Mouse (Mus musculus): ENCODE results near the gene Dmc1. TPM values are rescaled to one million over a fixed set of nuclear protein-coding genes. Genes with fewer than 3 reads are reported as not detected.

The Dmc1 gene
- polyA plus RNA-seq, 1 experiment from 2014 or later, result 0.77 TPM

DNA sequence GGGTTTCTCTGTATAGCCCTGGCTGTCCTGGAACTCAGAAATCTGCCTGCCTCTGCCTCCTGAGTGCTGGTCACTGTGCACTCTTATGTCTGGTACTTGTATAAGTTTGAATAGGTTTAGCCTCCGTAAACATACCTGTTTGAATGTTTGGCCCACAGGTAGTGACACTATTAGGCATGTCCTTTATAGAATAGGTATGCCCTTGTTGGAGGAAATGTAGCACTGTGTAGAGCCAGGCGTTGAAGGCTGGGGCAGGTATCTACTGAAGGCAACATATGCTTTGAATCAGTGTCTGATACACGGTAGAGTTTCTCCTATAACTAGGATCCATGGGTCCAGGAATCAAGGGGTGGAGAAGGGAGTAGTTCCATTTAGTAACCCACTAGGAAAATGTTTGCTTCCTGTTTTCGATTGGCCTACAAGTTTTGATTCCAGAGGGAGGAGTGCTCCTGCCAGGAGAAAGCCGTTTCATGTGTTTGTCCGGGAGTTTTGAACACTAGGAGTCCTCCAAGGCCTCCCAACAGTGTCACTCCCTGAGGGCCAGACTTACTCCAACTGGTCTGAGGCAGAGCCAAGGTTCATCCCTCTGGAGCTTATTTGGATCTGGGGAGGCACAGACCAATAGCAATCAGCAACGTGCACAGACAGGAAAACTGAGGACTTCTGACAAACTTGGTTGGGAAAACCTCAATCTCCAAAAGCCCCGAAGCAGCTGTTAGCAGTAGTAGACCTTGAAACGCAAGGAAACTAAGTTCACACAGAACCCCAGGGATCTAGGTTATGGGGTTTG, 78.7 kb downstream of the Dmc1 start:
- ATAC-seq, result no peak
- 65% methylated on average over 9 of the region's 9 CpGs for WGBS
- no peaks in the 10 kb centered on the region for H3K27me3 ChIP-seq (ENCODE audit: control insufficient read depth, insufficient read depth, low read depth, low read length)
- H3K4me2 ChIP-seq (ENCODE audit: low read length), result no peak overlapping the region
- peaks cover 27% of the 10 kb centered on the region for H3K36me3 ChIP-seq (ENCODE audit: control insufficient read depth, insufficient read depth, low read length)
- H3K4me3 ChIP-seq (ENCODE audit: low read depth, low read length), result no peak overlapping the region
- H3K9me3 ChIP-seq (replicated peaks; ENCODE audit: control insufficient read depth, low read length, poor library complexity, severe bottlenecking), result no peaks in the 10 kb centered on the region
- H3K4me1 ChIP-seq (ENCODE audit: control insufficient read depth, insufficient read depth, low read length), result no peaks in the 10 kb centered on the region
- no peak overlapping the region for H3K9ac ChIP-seq (ENCODE audit: low read depth, low read length)
- no peak overlapping the region for H3K27ac ChIP-seq (ENCODE audit: low read length)

GRCm38 (mm10) chr15:79525564-79525963, 79.3 kb downstream of the Dmc1 start:
- Histone ChIP-seq H3K9me3 (replicated peaks; ENCODE audit: control insufficient read depth, low read length, poor library complexity, severe bottlenecking) (no peaks in the 10 kb centered on the region), H3K27ac (ENCODE audit: low read length) (no peak overlapping the region), H3K4me2 (ENCODE audit: low read length) (no peak overlapping the region), H3K9ac (ENCODE audit: low read depth, low read length) (no peak overlapping the region), H3K27me3 (ENCODE audit: control insufficient read depth, insufficient read depth, low read depth, low read length) (no peaks in the 10 kb centered on the region), H3K4me3 (ENCODE audit: low read depth, low read length) (no peak overlapping the region), H3K36me3 (ENCODE audit: control insufficient read depth, insufficient read depth, low read length) (peaks cover 25% of the 10 kb centered on the region), H3K4me1 (ENCODE audit: control insufficient read depth, insufficient read depth, low read length) (no peaks in the 10 kb centered on the region)
- WGBS, result 91% methylated on average over 5 of the region's 5 CpGs
- no peak for ATAC-seq

GRCm38 (mm10) chr15:79519400-79520220, 85.3 kb downstream of the Dmc1 start:
- ATAC-seq, result no peak
- Histone ChIP-seq H3K27me3 (ENCODE audit: control insufficient read depth, insufficient read depth, low read depth, low read length) (peaks cover 21% of the 10 kb centered on the region), H3K9me3 (replicated peaks; ENCODE audit: control insufficient read depth, low read length, poor library complexity, severe bottlenecking) (no peaks in the 10 kb centered on the region), H3K4me3 (ENCODE audit: low read depth, low read length) (no peak overlapping the region), H3K27ac (ENCODE audit: low read length) (no peak overlapping the region), H3K36me3 (ENCODE audit: control insufficient read depth, insufficient read depth, low read length) (no peaks in the 10 kb centered on the region), H3K9ac (ENCODE audit: low read depth, low read length) (no peak overlapping the region), H3K4me2 (ENCODE audit: low read length) (no peak overlapping the region), H3K4me1 (ENCODE audit: control insufficient read depth, insufficient read depth, low read length) (peaks cover 10% of the 10 kb centered on the region; the same call in 1 of the 2 replicates)
- WGBS, result 51% methylated on average over 15 of the region's 16 CpGs

GRCm38 (mm10) chr15:79518571-79518970, 86.3 kb downstream of the Dmc1 start:
- Histone ChIP-seq H3K36me3 (ENCODE audit: control insufficient read depth, insufficient read depth, low read length) (no peaks in the 10 kb centered on the region), H3K9ac (ENCODE audit: low read depth, low read length) (no peak overlapping the region), H3K4me2 (ENCODE audit: low read length) (no peak overlapping the region), H3K27ac (ENCODE audit: low read length) (no peak overlapping the region), H3K4me1 (ENCODE audit: control insufficient read depth, insufficient read depth, low read length) (peaks cover 10% of the 10 kb centered on the region; the same call in 1 of the 2 replicates), H3K9me3 (replicated peaks; ENCODE audit: control insufficient read depth, low read length, poor library complexity, severe bottlenecking) (no peaks in the 10 kb centered on the region), H3K4me3 (ENCODE audit: low read depth, low read length) (no peak overlapping the region), H3K27me3 (ENCODE audit: control insufficient read depth, insufficient read depth, low read depth, low read length) (peaks cover 32% of the 10 kb centered on the region)
- 83% methylated on average over 3 of the region's 3 CpGs for WGBS
- ATAC-seq, result no peak

- H3K27me3 ChIP-seq (ENCODE audit: control insufficient read depth, insufficient read depth, low read depth, low read length), result peaks cover 36% of the 10 kb centered on the region
- no peaks in the 10 kb centered on the region for H3K9me3 ChIP-seq (replicated peaks; ENCODE audit: control insufficient read depth, low read length, poor library complexity, severe bottlenecking)
- no peak overlapping the region for H3K4me2 ChIP-seq (ENCODE audit: low read length)
- no peak for ATAC-seq
- peaks cover 10% of the 10 kb centered on the region; the same call in 1 of the 2 replicates for H3K4me1 ChIP-seq (ENCODE audit: control insufficient read depth, insufficient read depth, low read length)
- no peak overlapping the region for H3K27ac ChIP-seq (ENCODE audit: low read length)
- no peak overlapping the region for H3K4me3 ChIP-seq (ENCODE audit: low read depth, low read length)
- WGBS, result 64% methylated on average over 4 of the region's 4 CpGs
- no peak overlapping the region for H3K9ac ChIP-seq (ENCODE audit: low read depth, low read length)
- no peaks in the 10 kb centered on the region for H3K36me3 ChIP-seq (ENCODE audit: control insufficient read depth, insufficient read depth, low read length)
These were observed 87.2 kb downstream of the Dmc1 start for GRCm38 (mm10) chr15:79517710-79518109.

- under 1% methylated on average over 71 of the region's 71 CpGs for WGBS
- Histone ChIP-seq H3K36me3 (ENCODE audit: control insufficient read depth, insufficient read depth, low read length) (no peaks in the 10 kb centered on the region), H3K4me3 (ENCODE audit: low read depth, low read length) (peak within 1 kb of the TSS; percentile 37), H3K4me2 (ENCODE audit: low read length) (peak within 1 kb of the TSS; percentile 64), H3K27ac (ENCODE audit: low read length) (no peak within 1 kb of the TSS), H3K9ac (ENCODE audit: low read depth, low read length) (peak within 1 kb of the TSS; percentile 37), H3K27me3 (ENCODE audit: control insufficient read depth, insufficient read depth, low read depth, low read length) (peaks cover 41% of the 10 kb centered on the region), H3K9me3 (replicated peaks; ENCODE audit: control insufficient read depth, low read length, poor library complexity, severe bottlenecking) (no peaks in the 10 kb centered on the region), H3K4me1 (ENCODE audit: control insufficient read depth, insufficient read depth, low read length) (peaks cover 16% of the 10 kb centered on the region)
- ATAC-seq, result no peak
These were observed 88.5 kb downstream of the Dmc1 start, which contains the start of gene Kdelr3 for GRCm38 (mm10) chr15:79516171-79517096. TSS of gene Kdelr3 (plus strand) at chr15:79516411.

- ATAC-seq, result no peak
- Histone ChIP-seq H3K9me3 (replicated peaks; ENCODE audit: control insufficient read depth, low read length, poor library complexity, severe bottlenecking) (no peaks in the 10 kb centered on the region), H3K36me3 (ENCODE audit: control insufficient read depth, insufficient read depth, low read length) (no peaks in the 10 kb centered on the region), H3K27ac (ENCODE audit: low read length) (no peak overlapping the region), H3K4me1 (ENCODE audit: control insufficient read depth, insufficient read depth, low read length) (peaks cover 19% of the 10 kb centered on the region), H3K4me2 (ENCODE audit: low read length) (no peak overlapping the region), H3K9ac (ENCODE audit: low read depth, low read length) (no peak overlapping the region), H3K4me3 (ENCODE audit: low read depth, low read length) (no peak overlapping the region), H3K27me3 (ENCODE audit: control insufficient read depth, insufficient read depth, low read depth, low read length) (peaks cover 48% of the 10 kb centered on the region)
- WGBS, result 12% methylated on average over 9 of the region's 9 CpGs
These were observed 91.0 kb downstream of the Dmc1 start for GRCm38 (mm10) chr15:79513940-79514339.

DNA sequence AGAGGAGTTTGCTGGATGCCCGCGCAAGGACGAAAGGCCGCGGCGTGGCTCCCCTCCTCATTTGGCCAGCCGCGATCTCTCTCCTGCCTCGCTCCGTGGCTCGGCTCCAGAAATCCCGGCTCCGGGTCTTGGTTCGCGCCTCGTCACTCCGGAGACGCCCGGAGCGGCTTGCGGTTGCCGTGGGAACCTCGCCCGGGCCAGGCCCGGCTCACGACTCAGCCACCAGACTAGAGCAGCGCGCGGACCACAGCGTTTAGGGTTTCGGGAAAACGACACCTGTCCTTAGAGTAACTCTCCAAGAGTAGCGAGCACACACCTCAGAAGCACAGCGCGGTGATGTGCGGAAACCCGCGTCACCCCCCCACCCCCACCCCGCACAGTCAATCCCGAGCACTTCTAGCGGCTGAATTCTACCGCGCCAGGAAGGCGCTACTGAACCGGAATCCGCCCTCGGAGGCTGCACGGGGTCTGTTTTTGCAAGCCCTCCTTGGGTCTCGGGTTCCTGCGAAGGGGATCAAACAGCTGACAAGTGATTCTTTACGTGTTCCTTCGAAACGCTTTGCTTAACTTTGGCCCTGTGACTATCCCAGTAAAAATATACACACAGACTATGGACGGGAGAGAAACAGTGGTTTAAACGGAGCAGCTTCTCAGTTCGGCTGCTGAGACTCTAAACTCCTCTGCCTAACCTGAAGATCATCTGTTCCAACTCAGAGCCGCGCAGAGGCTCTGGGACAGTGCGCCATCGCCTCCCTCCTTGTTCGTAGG, 93.2 kb downstream of the Dmc1 start:
- Histone ChIP-seq H3K4me2 (ENCODE audit: low read length) (peak overlapping the region; percentile 80), H3K27ac (ENCODE audit: low read length) (no peak overlapping the region), H3K9me3 (replicated peaks; ENCODE audit: control insufficient read depth, low read length, poor library complexity, severe bottlenecking) (no peaks in the 10 kb centered on the region), H3K4me1 (ENCODE audit: control insufficient read depth, insufficient read depth, low read length) (peaks cover 17% of the 10 kb centered on the region), H3K4me3 (ENCODE audit: low read depth, low read length) (peak overlapping the region; percentile 47), H3K27me3 (ENCODE audit: control insufficient read depth, insufficient read depth, low read depth, low read length) (peaks cover 45% of the 10 kb centered on the region), H3K9ac (ENCODE audit: low read depth, low read length) (peak overlapping the region; percentile 55), H3K36me3 (ENCODE audit: control insufficient read depth, insufficient read depth, low read length) (no peaks in the 10 kb centered on the region)
- WGBS, result under 1% methylated on average over 59 of the region's 61 CpGs
- peak; percentile 92 for ATAC-seq
